Mouse (Mus musculus): Measurements from ENCODE around the gene Grik4. TPM values are rescaled to one million over a fixed set of nuclear protein-coding genes. Genes with fewer than 3 reads are reported as not detected.
"Not testable (repeated sequence)": the region's sequence is repeated elsewhere in the genome, so short reads cannot be mapped to it uniquely, and the experiment has no call there.

Gene Grik4
- polyA plus RNA-seq, 1 experiment = 9.8 TPM

DNA sequence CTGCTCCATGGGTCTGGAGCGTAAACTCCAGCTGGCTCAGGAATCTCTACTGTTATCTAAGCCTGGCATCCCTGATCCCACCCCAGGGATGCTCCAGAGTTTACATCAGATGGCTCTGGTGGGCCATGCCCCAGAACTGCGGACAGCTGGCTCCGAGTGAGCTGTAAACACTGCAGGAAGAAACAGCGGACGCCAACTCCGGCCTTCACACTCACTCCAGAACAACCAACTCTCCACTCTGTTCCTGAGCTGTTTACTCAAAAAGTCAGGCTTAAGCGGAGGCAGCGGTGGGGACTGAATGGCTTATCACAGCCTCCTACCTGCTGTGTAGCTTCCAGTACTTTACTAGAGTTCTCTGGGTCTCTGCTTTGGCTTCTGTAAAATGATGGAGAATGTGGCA is 150.7 kb downstream of the Grik4 start:
- DNase-seq (ENCODE audit: low read depth) = no peak
- TF ChIP-seq CTCF (IDR thresholded peaks at IDR 0.05; ENCODE audit: borderline replicate concordance, extremely low read depth, insufficient read depth, insufficient read length) (no peak), POLR2A (IDR thresholded peaks at IDR 0.05; ENCODE audit: borderline replicate concordance, extremely low read depth, insufficient read depth, insufficient read length, poor library complexity, severe bottlenecking) (no peak)

DNA sequence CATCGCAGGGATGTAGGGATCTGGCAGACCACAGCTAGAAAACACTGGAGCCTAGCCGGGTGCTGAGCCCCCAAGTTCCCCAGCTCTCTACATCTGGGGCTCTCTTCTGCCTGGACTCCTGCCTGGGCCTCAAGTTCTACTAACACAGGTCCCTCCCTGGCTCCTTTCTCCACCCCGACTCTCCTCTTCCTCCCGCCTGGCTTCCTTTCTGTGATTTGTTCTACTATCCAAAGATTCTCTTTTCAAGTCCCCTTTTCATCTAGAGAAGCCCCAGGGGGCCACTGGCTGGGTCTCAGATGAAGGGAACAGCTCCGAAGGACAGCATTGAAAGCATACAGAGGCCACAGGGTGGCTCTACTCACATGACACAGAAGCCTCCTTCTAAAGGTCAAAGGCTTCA is 151.9 kb downstream of the Grik4 start:
- no peak for TF ChIP-seq POLR2A (IDR thresholded peaks at IDR 0.05; ENCODE audit: borderline replicate concordance, extremely low read depth, insufficient read depth, insufficient read length, poor library complexity, severe bottlenecking)
- TF ChIP-seq CTCF (IDR thresholded peaks at IDR 0.05; ENCODE audit: borderline replicate concordance, extremely low read depth, insufficient read depth, insufficient read length) = no peak
- no peak for DNase-seq (ENCODE audit: low read depth)

DNA sequence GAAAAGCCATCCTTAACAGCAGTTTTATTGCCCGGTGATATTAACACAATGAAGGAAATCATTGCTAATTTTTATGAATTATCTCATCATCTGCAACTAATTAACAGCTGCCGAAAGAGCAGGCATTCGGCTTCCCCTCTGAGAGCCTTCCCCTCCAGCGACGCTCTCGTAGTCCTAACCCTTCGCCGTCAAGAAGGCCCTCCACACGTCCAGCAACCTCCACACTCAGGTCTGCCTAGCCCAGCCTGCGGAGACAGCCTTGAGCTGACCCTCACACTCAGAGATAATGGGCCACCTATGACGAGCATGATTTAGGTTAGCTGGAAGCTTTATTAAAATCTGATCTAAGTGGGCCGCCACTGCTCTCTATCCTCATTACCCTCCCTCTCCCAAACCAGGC is 152.5 kb downstream of the Grik4 start:
- TF ChIP-seq CTCF (IDR thresholded peaks at IDR 0.05; ENCODE audit: borderline replicate concordance, extremely low read depth, insufficient read depth, insufficient read length) = no peak
- no peak for TF ChIP-seq POLR2A (IDR thresholded peaks at IDR 0.05; ENCODE audit: borderline replicate concordance, extremely low read depth, insufficient read depth, insufficient read length, poor library complexity, severe bottlenecking)
- DNase-seq (ENCODE audit: low read depth) = no peak

DNA sequence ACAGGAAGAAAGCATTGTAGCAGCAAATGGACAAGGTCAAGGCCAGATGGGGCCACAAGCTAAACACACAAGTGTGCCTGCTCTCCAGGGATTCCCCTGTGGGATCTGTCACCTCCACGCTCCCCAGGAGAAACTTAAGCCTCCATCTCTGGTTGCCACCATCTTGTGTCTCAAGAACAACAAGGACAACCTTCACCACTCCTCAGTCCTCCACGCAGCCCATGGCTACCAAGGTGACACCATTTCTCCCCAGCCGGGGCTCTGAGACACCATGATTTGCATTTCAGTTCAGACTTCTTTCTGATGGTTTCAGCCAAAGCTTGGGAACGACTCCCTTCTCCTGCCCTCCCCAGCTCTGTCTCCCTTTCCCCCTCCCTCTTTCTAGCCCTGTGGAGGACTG is 152.9 kb downstream of the Grik4 start:
- DNase-seq (ENCODE audit: low read depth) = no peak
- TF ChIP-seq CTCF (IDR thresholded peaks at IDR 0.05; ENCODE audit: borderline replicate concordance, extremely low read depth, insufficient read depth, insufficient read length) (no peak), POLR2A (IDR thresholded peaks at IDR 0.05; ENCODE audit: borderline replicate concordance, extremely low read depth, insufficient read depth, insufficient read length, poor library complexity, severe bottlenecking) (no peak)

DNA sequence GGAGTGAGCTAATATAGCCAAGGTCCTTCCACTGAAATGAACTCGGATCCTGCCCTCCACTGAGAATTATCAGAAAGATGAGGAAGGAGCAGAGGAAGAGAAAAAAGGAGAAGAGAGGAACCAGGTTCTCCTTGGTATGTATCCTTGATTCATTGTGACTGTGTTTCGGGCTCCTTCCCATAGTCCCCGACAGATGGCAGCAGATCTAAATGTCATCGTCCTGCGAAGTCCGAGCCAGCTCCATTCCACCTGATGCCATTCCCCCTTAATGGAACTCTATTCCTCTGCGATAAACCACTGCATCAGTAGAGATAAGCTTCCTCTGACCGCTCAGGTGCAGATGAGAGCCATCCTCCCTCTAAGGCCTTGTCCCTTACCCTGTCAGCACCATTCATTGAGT is 155.8 kb downstream of the Grik4 start:
- TF ChIP-seq POLR2A (IDR thresholded peaks at IDR 0.05; ENCODE audit: borderline replicate concordance, extremely low read depth, insufficient read depth, insufficient read length, poor library complexity, severe bottlenecking) (no peak), CTCF (IDR thresholded peaks at IDR 0.05; ENCODE audit: borderline replicate concordance, extremely low read depth, insufficient read depth, insufficient read length) (peak; percentile 74)
- peak; percentile 79 for DNase-seq (ENCODE audit: low read depth)

DNA sequence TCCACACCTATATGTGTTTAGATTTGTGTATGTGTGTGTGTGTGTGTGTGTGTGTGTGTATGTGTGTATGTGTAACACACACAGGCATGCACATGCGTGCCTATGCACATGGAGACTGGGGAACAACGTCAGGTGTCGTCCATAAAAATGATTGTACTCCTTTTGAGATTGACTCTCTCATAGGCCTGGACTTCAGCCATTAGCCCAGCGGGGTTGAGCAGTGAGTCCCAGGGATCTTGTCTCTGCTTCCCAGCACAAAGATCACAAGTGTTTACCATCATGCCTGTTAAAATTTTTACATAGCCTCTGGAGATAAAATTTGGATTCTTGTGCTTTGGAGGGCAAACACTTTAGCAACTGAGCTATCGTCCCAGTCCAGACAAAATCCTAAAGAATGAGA is 157.4 kb downstream of the Grik4 start:
- DNase-seq (ENCODE audit: low read depth) = no peak

DNA sequence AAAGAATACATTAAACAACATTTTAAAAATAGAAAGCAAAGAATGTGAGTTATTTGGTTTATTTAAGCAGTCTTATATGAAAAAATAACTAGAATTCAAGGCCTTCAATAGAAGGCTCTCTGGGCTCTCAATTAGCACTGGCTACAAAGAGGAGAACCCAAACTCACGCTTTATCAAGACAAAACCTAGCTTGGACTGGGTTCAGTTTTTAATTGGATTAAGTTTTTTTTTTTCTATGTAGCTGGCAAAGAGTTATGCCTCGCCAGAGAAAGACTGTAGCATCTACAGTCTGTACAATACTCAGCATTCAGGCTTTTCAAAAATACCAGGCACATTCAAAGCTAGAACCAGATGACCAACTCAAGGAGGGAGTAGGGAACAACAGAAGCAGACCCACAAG is 158.0 kb downstream of the Grik4 start:
- no peak for TF ChIP-seq CTCF (IDR thresholded peaks at IDR 0.05; ENCODE audit: borderline replicate concordance, extremely low read depth, insufficient read depth, insufficient read length)
- no peak for TF ChIP-seq POLR2A (IDR thresholded peaks at IDR 0.05; ENCODE audit: borderline replicate concordance, extremely low read depth, insufficient read depth, insufficient read length, poor library complexity, severe bottlenecking)

More for the DNA sequence above, 157.4 kb downstream of the Grik4 start:
- no peak for TF ChIP-seq POLR2A (IDR thresholded peaks at IDR 0.05; ENCODE audit: borderline replicate concordance, extremely low read depth, insufficient read depth, insufficient read length, poor library complexity, severe bottlenecking)
- TF ChIP-seq CTCF (IDR thresholded peaks at IDR 0.05; ENCODE audit: borderline replicate concordance, extremely low read depth, insufficient read depth, insufficient read length) = no peak

DNA sequence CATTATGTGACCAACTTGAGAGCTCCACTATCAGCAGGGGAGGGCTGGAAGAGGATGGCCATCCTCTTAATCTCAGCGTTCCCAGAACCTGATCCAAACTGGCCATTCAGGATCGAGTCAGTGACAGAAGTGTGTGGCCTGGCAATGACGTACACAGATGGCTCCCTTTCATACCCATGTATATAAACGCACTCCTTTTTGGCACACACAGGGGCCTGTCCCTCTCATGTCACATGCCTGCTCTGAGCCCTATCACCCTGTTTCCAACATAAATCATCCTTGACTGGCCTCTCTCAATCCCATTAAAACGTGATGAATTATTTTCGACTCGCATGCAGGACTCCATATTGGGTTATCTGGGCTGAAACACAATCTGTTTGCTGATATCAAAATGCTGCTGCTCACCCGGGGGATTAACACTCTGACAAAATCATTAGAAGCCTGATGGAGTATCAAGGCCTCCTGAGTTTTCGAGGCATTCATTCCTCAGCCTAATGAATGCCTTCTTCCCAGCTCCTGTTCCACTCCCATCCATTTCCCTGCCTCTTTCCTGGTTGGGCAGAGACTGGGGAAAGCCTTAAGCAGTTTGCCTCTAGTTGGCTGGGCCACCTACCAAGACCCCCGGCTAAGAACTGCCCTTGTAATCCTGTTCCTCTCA is 159.0 kb downstream of the Grik4 start:
- no peak for TF ChIP-seq POLR2A (IDR thresholded peaks at IDR 0.05; ENCODE audit: borderline replicate concordance, extremely low read depth, insufficient read depth, insufficient read length, poor library complexity, severe bottlenecking)
- no peak for TF ChIP-seq CTCF (IDR thresholded peaks at IDR 0.05; ENCODE audit: borderline replicate concordance, extremely low read depth, insufficient read depth, insufficient read length)
- DNase-seq (ENCODE audit: low read depth) = peak; percentile 59

More for the DNA sequence above, 158.0 kb downstream of the Grik4 start:
- peak; percentile 66 for DNase-seq (ENCODE audit: low read depth)

DNA sequence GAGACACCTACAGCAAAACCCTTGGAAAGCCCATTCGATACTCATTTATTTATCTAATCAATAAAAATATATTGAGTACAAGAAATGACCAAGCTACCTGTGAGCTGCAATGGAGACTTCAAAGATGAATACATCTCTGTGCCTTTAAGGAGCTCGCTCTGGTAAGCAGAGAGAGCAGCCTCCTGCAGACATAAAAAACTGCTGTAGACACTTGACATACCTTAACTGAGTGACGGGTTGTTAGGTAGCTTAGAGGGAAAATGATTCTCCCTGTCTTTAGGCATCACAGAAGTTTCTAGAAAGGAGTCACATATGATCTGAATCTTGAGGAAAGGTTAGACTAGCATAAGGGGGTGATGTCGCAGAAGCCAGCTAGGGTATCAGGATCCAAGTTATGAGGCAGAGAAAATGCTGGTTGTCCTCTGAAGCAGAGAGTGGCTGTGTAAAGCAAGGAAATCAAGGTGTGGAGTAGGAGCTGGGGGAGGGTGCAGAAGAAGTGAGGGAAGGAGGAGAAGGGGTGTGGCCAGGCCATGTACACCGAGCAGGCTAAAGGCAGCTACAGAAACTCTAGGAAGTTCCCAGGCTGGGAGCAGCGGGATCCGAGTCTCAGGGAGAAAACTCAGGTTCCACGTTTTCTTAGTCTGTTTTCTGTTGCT is 160.9 kb downstream of the Grik4 start:
- no peak for TF ChIP-seq CTCF (IDR thresholded peaks at IDR 0.05; ENCODE audit: borderline replicate concordance, extremely low read depth, insufficient read depth, insufficient read length)
- no peak for TF ChIP-seq POLR2A (IDR thresholded peaks at IDR 0.05; ENCODE audit: borderline replicate concordance, extremely low read depth, insufficient read depth, insufficient read length, poor library complexity, severe bottlenecking)
- DNase-seq (ENCODE audit: low read depth) = no peak

DNA sequence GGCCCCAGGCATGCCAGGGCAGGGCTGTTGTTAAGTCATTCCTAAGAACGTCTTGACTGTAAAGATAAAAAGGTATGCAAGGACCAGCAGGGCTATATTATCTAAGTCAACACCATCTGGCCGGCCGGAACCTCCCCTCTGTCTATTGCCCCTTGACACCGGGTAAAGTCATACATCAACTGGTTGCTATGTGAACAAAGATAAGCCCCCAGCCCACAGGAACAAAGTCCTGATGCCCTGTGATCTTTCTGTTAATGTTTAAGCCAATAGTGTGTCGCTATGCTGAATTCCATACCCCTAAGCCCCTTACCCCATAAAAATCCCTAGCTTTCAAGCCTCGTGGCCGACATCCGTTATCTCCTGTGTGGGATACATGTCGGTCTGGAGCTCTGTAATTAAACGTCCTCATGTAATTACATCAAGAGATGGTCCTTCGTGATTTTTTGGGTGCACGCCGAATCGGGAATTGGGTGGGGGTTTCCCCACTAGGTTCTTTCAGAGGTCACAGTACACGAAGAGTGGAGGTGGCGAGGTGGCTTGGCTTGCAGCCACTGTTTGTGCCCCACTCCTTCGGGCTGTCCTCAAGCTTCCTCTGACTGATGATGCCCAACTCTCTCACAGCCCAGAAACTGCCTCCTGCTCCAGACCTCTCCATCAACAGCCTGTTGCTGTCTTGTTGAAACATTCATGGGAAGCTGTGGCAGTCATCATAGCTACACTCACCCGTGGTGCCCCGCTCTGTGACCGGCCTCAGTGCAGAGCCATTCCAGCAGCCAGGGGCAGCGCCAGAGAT is 165.6 kb downstream of the Grik4 start:
- not testable (repeated sequence) for DNase-seq (ENCODE audit: low read depth)

DNA sequence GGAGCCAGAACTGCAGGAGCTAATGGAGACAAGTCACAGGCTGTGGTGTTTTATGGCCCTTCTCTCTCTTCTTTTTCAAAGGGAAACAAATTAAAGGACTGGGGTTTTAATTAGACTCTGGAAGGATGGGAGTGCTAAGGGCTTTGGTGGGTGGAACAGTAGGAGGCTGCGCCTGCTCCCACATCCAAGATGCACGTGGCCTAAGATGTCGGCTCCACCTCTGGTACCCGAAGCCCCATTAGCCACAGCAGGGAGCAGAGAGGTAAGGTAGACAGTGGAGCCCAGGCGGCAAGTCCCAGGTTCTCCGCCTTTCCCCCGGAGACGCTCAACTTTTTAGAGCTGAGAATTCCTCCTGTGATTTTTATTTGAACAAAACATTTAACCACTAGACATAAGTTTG is 166.4 kb downstream of the Grik4 start:
- no peak for DNase-seq (ENCODE audit: low read depth)
- TF ChIP-seq CTCF (IDR thresholded peaks at IDR 0.05; ENCODE audit: borderline replicate concordance, extremely low read depth, insufficient read depth, insufficient read length) (no peak), POLR2A (IDR thresholded peaks at IDR 0.05; ENCODE audit: borderline replicate concordance, extremely low read depth, insufficient read depth, insufficient read length, poor library complexity, severe bottlenecking) (no peak)

Data from brain, embryonic 14.5 days (tissue).